Mouse (Mus musculus) stomach, embryonic 15.5 days (tissue): ENCODE measurements around the gene Stk33. TPM values are rescaled to one million over a fixed set of nuclear protein-coding genes. Genes with fewer than 3 reads are reported as not detected.
"Not testable (repeated sequence)": the region's sequence is repeated elsewhere in the genome, so short reads cannot be mapped to it uniquely, and the experiment has no call there.

Experiments used
- ATAC-seq: fragments of 200-750 bp; cut with Nextera tagmentation; 2 replicates; pipeline ENCODE4 v1.8.0; 2017; ENCODE audit warnings: low read depth, moderate number of reproducible peaks, moderate TSS enrichment; ENCODE audit not compliant: insufficient read depth, low FRiP score
- H3K27ac ChIP-seq: fragments of 300-500 bp; sonication (generic); 2 replicates; pipeline ENCODE4 v1.5.1; 2015; ENCODE audit warnings: mild to moderate bottlenecking, inconsistent platforms
- H3K27me3 ChIP-seq: fragments of 300-500 bp; sonication (generic); replicated peaks from 2 replicates; pipeline ENCODE4 v1.6.1; 2015; ENCODE audit warnings: inconsistent platforms
- H3K36me3 ChIP-seq: fragments of 300-500 bp; sonication (generic); 2 replicates; pipeline ENCODE4 v1.6.1; 2015; ENCODE audit warnings: inconsistent platforms
- H3K4me1 ChIP-seq: fragments of 300-500 bp; sonication (generic); 2 replicates; pipeline ENCODE4 v1.6.1; 2015; ENCODE audit warnings: inconsistent platforms
- H3K4me2 ChIP-seq: fragments of 300-500 bp; sonication (generic); 2 replicates; pipeline ENCODE4 v1.6.1; 2015; ENCODE audit warnings: mild to moderate bottlenecking, inconsistent platforms
- H3K4me3 ChIP-seq: fragments of 300-500 bp; sonication (generic); replicated peaks from 2 replicates; pipeline ENCODE4 v1.5.1; 2015; ENCODE audit warnings: inconsistent platforms
- H3K9ac ChIP-seq: fragments of 300-500 bp; sonication (generic); 2 replicates; pipeline ENCODE4 v1.6.1; 2015; ENCODE audit warnings: inconsistent platforms
- H3K9me3 ChIP-seq: fragments of 300-500 bp; sonication (generic); 2 replicates; pipeline ENCODE4 v1.6.1; 2016; ENCODE audit warnings: inconsistent platforms
- WGBS: fragments of 180-500 bp; shearing (Covaris S2); methylation state at CpG from one replicate; pipeline ENCODE4 v1.1.7; 2015; 5-methylcytosine and 5-hydroxymethylcytosine counted together
- polyA plus RNA-seq: library from polyadenylated mRNA; unstranded; fragments of >200 nt; fragmentation: Nextera tagmentation; extraction: Ambion mirVana; gene quantifications from 2 replicates; pipeline ENCODE4 v1.2.1, GENCODE M21; 2015

The Stk33 gene
- polyA plus RNA-seq, 1 experiment from 2014 or later = 0.58 TPM

GRCm38 (mm10) chr7:109445012-109445411, 6.1 kb upstream of the Stk33 start:
- H3K4me3 ChIP-seq = no peak overlapping the region
- 10% methylated on average over 6 of the region's 6 CpGs for WGBS
- ATAC-seq = no peak
- no peaks in the 10 kb centered on the region for H3K36me3 ChIP-seq
- no peak overlapping the region for H3K9ac ChIP-seq
- H3K4me1 ChIP-seq = 0 out of 2 replicates have a peak, but pooled peaks cover under 1% of the 10 kb centered on the region
- H3K4me2 ChIP-seq = no peak overlapping the region
- no peaks in the 10 kb centered on the region; the same call in 1 of the 2 replicates for H3K27me3 ChIP-seq
- no peaks in the 10 kb centered on the region for H3K9me3 ChIP-seq
- no peak overlapping the region for H3K27ac ChIP-seq

GRCm38 (mm10) chr7:109442739-109443138, 3.9 kb upstream of the Stk33 start:
- no peak overlapping the region for H3K4me2 ChIP-seq
- no peak overlapping the region for H3K9ac ChIP-seq
- no peak overlapping the region for H3K27ac ChIP-seq
- no peaks in the 10 kb centered on the region for H3K9me3 ChIP-seq
- no peaks in the 10 kb centered on the region for H3K36me3 ChIP-seq
- peaks cover 5% of the 10 kb centered on the region for H3K27me3 ChIP-seq
- no peak overlapping the region for H3K4me3 ChIP-seq
- peaks cover 12% of the 10 kb centered on the region for H3K4me1 ChIP-seq
- ATAC-seq = peak; percentile 68; the same call in 1 of the 2 replicates
- 43% methylated on average over 5 of the region's 5 CpGs for WGBS

GRCm38 (mm10) chr7:109440697-109441269, 1.9 kb upstream of the Stk33 start:
- Histone ChIP-seq H3K27me3 (peaks cover 5% of the 10 kb centered on the region), H3K27ac (no peak overlapping the region), H3K36me3 (no peaks in the 10 kb centered on the region), H3K4me3 (no peak overlapping the region), H3K4me1 (peaks cover 12% of the 10 kb centered on the region), H3K9ac (no peak overlapping the region), H3K9me3 (no peaks in the 10 kb centered on the region), H3K4me2 (no peak overlapping the region)
- ATAC-seq = no peak
- 81% methylated on average over 9 of the region's 9 CpGs for whole genome bisulfite sequencing

- Histone ChIP-seq H3K27ac (no peak overlapping the region), H3K9ac (no peak overlapping the region), H3K9me3 (no peaks in the 10 kb centered on the region), H3K4me1 (no peaks in the 10 kb centered on the region), H3K36me3 (no peaks in the 10 kb centered on the region), H3K4me2 (no peak overlapping the region), H3K4me3 (no peak overlapping the region), H3K27me3 (no peaks in the 10 kb centered on the region)
- no peak for ATAC-seq
- WGBS = 52% methylated on average over 3 of the region's 3 CpGs
Observed at GRCm38 (mm10) chr7:109424422-109425159, 14.3 kb downstream of the Stk33 start.

GRCm38 (mm10) chr7:109422803-109423202, 16.1 kb downstream of the Stk33 start:
- no peak for ATAC-seq
- Histone ChIP-seq H3K9ac (no peak overlapping the region), H3K36me3 (no peaks in the 10 kb centered on the region), H3K27ac (no peak overlapping the region), H3K27me3 (no peaks in the 10 kb centered on the region), H3K4me1 (no peaks in the 10 kb centered on the region), H3K9me3 (no peaks in the 10 kb centered on the region), H3K4me2 (no peak overlapping the region), H3K4me3 (no peak overlapping the region)
- WGBS = 79% methylated on average over 8 of the region's 8 CpGs

- Histone ChIP-seq H3K27me3 (no peaks in the 10 kb centered on the region), H3K4me3 (no peak overlapping the region), H3K36me3 (no peaks in the 10 kb centered on the region), H3K27ac (no peak overlapping the region), H3K9ac (no peak overlapping the region), H3K9me3 (no peaks in the 10 kb centered on the region), H3K4me1 (no peaks in the 10 kb centered on the region), H3K4me2 (no peak overlapping the region)
- no peak for ATAC-seq
- WGBS = 63% methylated on average over 7 of the region's 7 CpGs
Observed at GRCm38 (mm10) chr7:109405491-109405890, 33.4 kb downstream of the Stk33 start.

- Histone ChIP-seq H3K4me3 (no peak overlapping the region), H3K27me3 (no peaks in the 10 kb centered on the region), H3K4me2 (no peak overlapping the region), H3K9ac (no peak overlapping the region), H3K36me3 (no peaks in the 10 kb centered on the region), H3K27ac (no peak overlapping the region), H3K9me3 (no peaks in the 10 kb centered on the region), H3K4me1 (no peaks in the 10 kb centered on the region)
- ATAC-seq = no peak
- WGBS = 67% methylated on average over 3 of the region's 3 CpGs
Observed at GRCm38 (mm10) chr7:109399299-109399698, 39.6 kb downstream of the Stk33 start.

- H3K4me3 ChIP-seq = no peak overlapping the region
- H3K36me3 ChIP-seq = no peaks in the 10 kb centered on the region
- no peaks in the 10 kb centered on the region for H3K4me1 ChIP-seq
- H3K27ac ChIP-seq = no peak overlapping the region
- H3K27me3 ChIP-seq = no peaks in the 10 kb centered on the region
- ATAC-seq = no peak
- no peak overlapping the region for H3K9ac ChIP-seq
- H3K9me3 ChIP-seq = no peaks in the 10 kb centered on the region
- H3K4me2 ChIP-seq = no peak overlapping the region
- 60% methylated on average over 1 of the region's 1 CpGs for WGBS
Observed at GRCm38 (mm10) chr7:109381131-109381530, 57.8 kb downstream of the Stk33 start.

GRCm38 (mm10) chr7:109373556-109373955, 65.3 kb downstream of the Stk33 start:
- H3K9me3 ChIP-seq, H3K27me3 ChIP-seq, H3K4me1 ChIP-seq, H3K27ac ChIP-seq, H3K9ac ChIP-seq, H3K4me2 ChIP-seq, H3K36me3 ChIP-seq, ATAC-seq, H3K4me3 ChIP-seq: not testable (repeated sequence)
- 87% methylated on average over 6 of the region's 6 CpGs for WGBS

- 74% methylated on average over 5 of the region's 5 CpGs for WGBS
Observed at GRCm38 (mm10) chr7:109358435-109359187, 80.3 kb downstream of the Stk33 start.

GRCm38 (mm10) chr7:109357877-109358276, 81.0 kb downstream of the Stk33 start:
- no peak for ATAC-seq
- Histone ChIP-seq H3K27ac (no peak overlapping the region), H3K36me3 (no peaks in the 10 kb centered on the region), H3K27me3 (no peaks in the 10 kb centered on the region), H3K9ac (no peak overlapping the region), H3K4me3 (no peak overlapping the region), H3K4me2 (no peak overlapping the region), H3K9me3 (no peaks in the 10 kb centered on the region), H3K4me1 (no peaks in the 10 kb centered on the region)
- 76% methylated on average over 1 of the region's 1 CpGs for WGBS

More at GRCm38 (mm10) chr7:109358435-109359187, 80.3 kb downstream of the Stk33 start:
- no peak overlapping the region for H3K4me2 ChIP-seq
- H3K27me3 ChIP-seq = no peaks in the 10 kb centered on the region
- no peaks in the 10 kb centered on the region for H3K36me3 ChIP-seq
- no peaks in the 10 kb centered on the region for H3K9me3 ChIP-seq
- no peaks in the 10 kb centered on the region for H3K4me1 ChIP-seq
- no peak overlapping the region for H3K4me3 ChIP-seq
- no peak for ATAC-seq
- H3K27ac ChIP-seq = no peak overlapping the region
- no peak overlapping the region for H3K9ac ChIP-seq

GRCm38 (mm10) chr7:109347241-109347640, 91.6 kb downstream of the Stk33 start:
- Histone ChIP-seq H3K4me1 (no peaks in the 10 kb centered on the region), H3K27me3 (no peaks in the 10 kb centered on the region), H3K36me3 (no peaks in the 10 kb centered on the region), H3K9ac (no peak overlapping the region), H3K9me3 (no peaks in the 10 kb centered on the region), H3K4me2 (no peak overlapping the region), H3K27ac (no peak overlapping the region), H3K4me3 (no peak overlapping the region)
- ATAC-seq = no peak
- 77% methylated on average over 3 of the region's 3 CpGs for WGBS
